Mouse (Mus musculus) bone marrow macrophage, adult 2 months (primary cell): ENCODE results near the gene Selp. TPM values are rescaled to one million over a fixed set of nuclear protein-coding genes. Genes with fewer than 3 reads are reported as not detected.

Source experiments
- H3K27ac ChIP-seq: 2 replicates; pipeline ENCODE4 v1.5.1; 2012; ENCODE audit warnings: low read depth, low read length; ENCODE audit not compliant: insufficient read depth
- H3K4me1 ChIP-seq: 2 replicates; pipeline ENCODE4 v1.6.1; 2012; ENCODE audit warnings: low read length; ENCODE audit not compliant: control insufficient read depth, insufficient read depth
- H3K4me3 ChIP-seq: 2 replicates; pipeline ENCODE4 v1.5.1; 2012; ENCODE audit warnings: mild to moderate bottlenecking, low read length, moderate library complexity; ENCODE audit not compliant: insufficient read depth
- CTCF ChIP-seq: IDR thresholded peaks from 2 replicates; pipeline ENCODE4 v1.5.1; 2012; ENCODE audit warnings: low read depth, mild to moderate bottlenecking, low read length, moderate library complexity
- POLR2A ChIP-seq: IDR thresholded peaks from 2 replicates; pipeline ENCODE4 v1.6.1; 2012; ENCODE audit warnings: mild to moderate bottlenecking, low read depth, low read length, borderline replicate concordance
- polyA plus RNA-seq: library from polyadenylated mRNA; stranded (reverse); fragments of >200 nt; gene quantifications from 2 replicates; pipeline ENCODE4 v1.2.4, GENCODE M21; 2012; ENCODE audit not compliant: missing spikeins, insufficient read depth, insufficient read length

Gene Selp
- polyA plus RNA-seq, 1 experiment: not detected

- TF ChIP-seq POLR2A (no peak), CTCF (no peak)
- Histone ChIP-seq H3K27ac (peak overlapping the region; percentile 5), H3K4me1 (peaks cover 12% of the 10 kb centered on the region)
These were observed 20.3 kb downstream of the Selp start for GRCm38 (mm10) chr1:164135360-164135759.

GRCm38 (mm10) chr1:164135960-164136359 lies 20.9 kb downstream of the Selp start:
- H3K4me1 ChIP-seq: peaks cover 12% of the 10 kb centered on the region
- peak overlapping the region; percentile 5; the same call in 1 of the 2 replicates for H3K27ac ChIP-seq
- H3K4me3 ChIP-seq: 0 out of 2 replicates have a peak overlapping the region, but pooled peaks have one; percentile 2

More at GRCm38 (mm10) chr1:164135360-164135759, 20.3 kb downstream of the Selp start:
- H3K4me3 ChIP-seq: 0 out of 2 replicates have a peak overlapping the region, but pooled peaks have one; percentile 2

GRCm38 (mm10) chr1:164136636-164137035 lies 21.6 kb downstream of the Selp start:
- peaks cover 12% of the 10 kb centered on the region for H3K4me1 ChIP-seq
- no peak overlapping the region for H3K4me3 ChIP-seq
- TF ChIP-seq CTCF: no peak
- TF ChIP-seq POLR2A: no peak
- H3K27ac ChIP-seq: no peak overlapping the region

More at GRCm38 (mm10) chr1:164135960-164136359, 20.9 kb downstream of the Selp start:
- TF ChIP-seq POLR2A (no peak), CTCF (no peak)

- TF ChIP-seq CTCF (peak; percentile 100), POLR2A (no peak)
- Histone ChIP-seq H3K4me3 (no peak overlapping the region), H3K4me1 (peaks cover 12% of the 10 kb centered on the region), H3K27ac (no peak overlapping the region)
These were observed 23.5 kb downstream of the Selp start for GRCm38 (mm10) chr1:164138365-164139130.

- no peak for TF ChIP-seq CTCF
- TF ChIP-seq POLR2A: no peak
- H3K27ac ChIP-seq: no peak overlapping the region
- H3K4me3 ChIP-seq: no peak overlapping the region
- peaks cover 12% of the 10 kb centered on the region for H3K4me1 ChIP-seq
These were observed 24.4 kb downstream of the Selp start for GRCm38 (mm10) chr1:164139464-164139863.

- TF ChIP-seq POLR2A: no peak
- TF ChIP-seq CTCF: no peak
- H3K4me3 ChIP-seq: no peak overlapping the region
- no peak overlapping the region for H3K27ac ChIP-seq
- peaks cover 16% of the 10 kb centered on the region for H3K4me1 ChIP-seq
These were observed 34.0 kb downstream of the Selp start for GRCm38 (mm10) chr1:164149083-164149482.

- Histone ChIP-seq H3K4me3 (no peak within 1 kb of the TSS), H3K4me1 (peaks cover 11% of the 10 kb centered on the region; the same call in 1 of the 2 replicates), H3K27ac (no peak within 1 kb of the TSS)
- no peak for TF ChIP-seq CTCF
- no peak for TF ChIP-seq POLR2A
These were observed 36.5 kb downstream of the Selp start, which contains the start of gene F5 for GRCm38 (mm10) chr1:164151387-164152088. Gene F5, plus strand, starts transcription at chr1:164151838.

GRCm38 (mm10) chr1:164152836-164153235 lies 37.8 kb downstream of the Selp start:
- no peak for TF ChIP-seq CTCF
- no peak for TF ChIP-seq POLR2A
- Histone ChIP-seq H3K4me3 (no peak overlapping the region), H3K4me1 (peaks cover 11% of the 10 kb centered on the region; the same call in 1 of the 2 replicates), H3K27ac (no peak overlapping the region)

GRCm38 (mm10) chr1:164154983-164155382 lies 39.9 kb downstream of the Selp start:
- Histone ChIP-seq H3K27ac (no peak overlapping the region), H3K4me1 (peaks cover 3% of the 10 kb centered on the region; the same call in 1 of the 2 replicates), H3K4me3 (no peak overlapping the region)
- no peak for TF ChIP-seq CTCF
- no peak for TF ChIP-seq POLR2A

GRCm38 (mm10) chr1:164158571-164158970 lies 43.5 kb downstream of the Selp start:
- no peak for TF ChIP-seq POLR2A
- no peak for TF ChIP-seq CTCF
- no peaks in the 10 kb centered on the region for H3K4me1 ChIP-seq
- no peak overlapping the region for H3K4me3 ChIP-seq
- H3K27ac ChIP-seq: no peak overlapping the region

GRCm38 (mm10) chr1:164159781-164160180 lies 44.7 kb downstream of the Selp start:
- no peak overlapping the region for H3K27ac ChIP-seq
- no peak for TF ChIP-seq CTCF
- no peak for TF ChIP-seq POLR2A
- no peaks in the 10 kb centered on the region for H3K4me1 ChIP-seq
- no peak overlapping the region for H3K4me3 ChIP-seq
